Mouse (Mus musculus): Measurements from ENCODE around the gene Pgf.
A peak's percentile ranks its signal among the peaks of the same experiment; 100 is the strongest.

GRCm38 (mm10) chr12:85176846-85177523 is 605 bp downstream of the Pgf start:
- TF ChIP-seq POLR2A (IDR thresholded peaks at IDR 0.05; ENCODE audit: insufficient read depth, low read depth, low read length) (peak; percentile 75), CTCF (IDR thresholded peaks at IDR 0.05) (no peak), EP300 (IDR thresholded peaks at IDR 0.05; ENCODE audit: insufficient read depth, low read depth, low read length) (0 out of 2 replicates have a peak, but pooled peaks have one; percentile 6)
